Mouse (Mus musculus) skeletal muscle tissue, adult 2 months (tissue): ENCODE results near the gene Olfr129.

ENCODE experiments used
- DNase-seq: peaks from one replicate; pipeline ENCODE4 v3.0.0-alpha.2; 2012; ENCODE audit warnings: low read depth, low spot score

Gene Olfr129

GRCm38 (mm10) chr17:38059979-38060378 is at the start of gene Olfr129:
TSS of gene Olfr129 (minus strand) at chr17:38060079.
- DNase-seq, result no peak

GRCm38 (mm10) chr17:38088593-38088992 is 28.7 kb upstream of the Olfr129 start, which contains the start of gene Olfr131:
TSS of gene Olfr131 (minus strand) at chr17:38088693.
- DNase-seq, result no peak

GRCm38 (mm10) chr17:38082364-38082763 is 22.5 kb upstream of the Olfr129 start:
- DNase-seq, result no peak

- no peak for DNase-seq
Observed at GRCm38 (mm10) chr17:38063621-38064020, 3.7 kb upstream of the Olfr129 start, which contains the start of gene Olfr130. TSS of gene Olfr130 (plus strand) at chr17:38063921.

- DNase-seq, result no peak
Observed at GRCm38 (mm10) chr17:38026297-38026696, 33.6 kb downstream of the Olfr129 start.

- DNase-seq, result no peak
Observed at GRCm38 (mm10) chr17:38016341-38016740, 43.5 kb downstream of the Olfr129 start.

- DNase-seq, result no peak
Observed at GRCm38 (mm10) chr17:38004996-38005395, 54.9 kb downstream of the Olfr129 start.
